Mouse (Mus musculus): Measurements from ENCODE around the gene Traf5. TPM values are rescaled to one million over a fixed set of nuclear protein-coding genes. Genes with fewer than 3 reads are reported as not detected.

Gene Traf5
- 31.0 and 32.2 TPM in 2 replicates for polyA plus RNA-seq (2012; rRNA removed)

DNA sequence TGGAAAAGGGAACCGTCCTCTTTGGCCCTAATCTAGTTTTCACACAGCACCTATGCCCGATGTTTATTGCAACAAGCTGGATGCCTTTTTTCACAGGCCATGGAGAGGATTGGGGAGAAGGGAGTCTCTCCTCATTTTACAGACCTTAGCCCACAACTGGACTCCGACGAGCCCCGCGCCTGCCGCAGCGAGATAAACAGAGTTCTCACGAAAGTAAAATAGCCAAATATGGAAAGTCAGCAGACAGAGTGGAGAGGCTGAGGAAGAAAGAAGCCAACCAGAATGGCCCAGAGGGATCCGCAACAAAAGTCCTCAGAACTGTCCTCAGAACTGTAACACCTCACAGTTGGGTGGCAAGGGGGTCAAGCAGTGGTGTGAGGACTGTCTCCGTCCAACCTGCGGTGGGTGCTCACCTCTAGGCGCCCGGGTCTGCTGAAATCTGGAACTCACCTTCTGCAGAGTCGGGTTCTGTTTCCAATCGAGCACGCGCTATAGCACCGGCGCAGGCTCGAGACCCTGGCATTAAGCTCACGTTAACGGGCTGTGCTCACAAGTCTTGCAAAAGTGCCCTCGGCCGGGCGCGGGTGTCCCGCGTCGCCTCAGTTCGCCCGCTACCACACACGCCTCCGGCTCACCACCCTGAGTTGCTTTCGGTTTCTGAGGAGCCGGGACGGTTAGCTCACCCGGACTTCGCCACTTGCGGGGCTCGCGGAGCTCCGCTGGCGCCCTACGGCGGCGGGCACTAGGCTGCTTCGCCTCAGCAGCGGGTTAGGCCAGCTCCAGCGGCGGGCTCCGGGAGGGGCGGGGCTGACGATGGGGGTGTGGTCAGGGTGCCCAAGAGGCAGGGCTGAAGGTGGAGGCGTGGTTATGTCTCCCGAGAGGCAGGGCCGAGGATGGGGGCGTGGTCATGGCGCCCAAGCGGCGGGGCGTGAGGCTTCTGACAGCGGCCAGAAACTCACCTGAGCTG is at the start of gene Traf5:
Gene Traf5, minus strand, starts transcription at position 754 of the 967 bp plus-strand sequence.
- peak; percentile 95 for TF ChIP-seq POLR2A (IDR thresholded peaks at IDR 0.05; ENCODE audit: low read depth, low read length)
- TF ChIP-seq CTCF (IDR thresholded peaks at IDR 0.05; ENCODE audit: extremely low read depth, insufficient read depth, insufficient read length, insufficient replicate concordance) = no peak
- DNase-seq (ENCODE audit: low read depth in 1 of 2, low spot score in 2 of 2) = peak; percentile 84 to 99
- no peaks in the 10 kb centered on the region for H3K27me3 ChIP-seq (ENCODE audit: control insufficient read depth, insufficient read depth, low read length)
- H3K36me3 ChIP-seq (ENCODE audit: control insufficient read depth, insufficient read depth, low read length) = peaks cover 3% of the 10 kb centered on the region; the same call in 1 of the 2 replicates
- H3K27ac ChIP-seq (ENCODE audit: insufficient read depth, low read length) = peak within 1 kb of the TSS; percentile 97
- 1% methylated on average over 63 of the region's 63 CpGs for WGBS
- H3K4me1 ChIP-seq (ENCODE audit: control insufficient read depth, insufficient read depth, insufficient read length) = peaks cover 30% of the 10 kb centered on the region; the same call in 1 of the 2 replicates
- peak within 1 kb of the TSS; percentile 90 for H3K4me3 ChIP-seq (ENCODE audit: extremely low read depth, insufficient read depth, insufficient read length)

DNA sequence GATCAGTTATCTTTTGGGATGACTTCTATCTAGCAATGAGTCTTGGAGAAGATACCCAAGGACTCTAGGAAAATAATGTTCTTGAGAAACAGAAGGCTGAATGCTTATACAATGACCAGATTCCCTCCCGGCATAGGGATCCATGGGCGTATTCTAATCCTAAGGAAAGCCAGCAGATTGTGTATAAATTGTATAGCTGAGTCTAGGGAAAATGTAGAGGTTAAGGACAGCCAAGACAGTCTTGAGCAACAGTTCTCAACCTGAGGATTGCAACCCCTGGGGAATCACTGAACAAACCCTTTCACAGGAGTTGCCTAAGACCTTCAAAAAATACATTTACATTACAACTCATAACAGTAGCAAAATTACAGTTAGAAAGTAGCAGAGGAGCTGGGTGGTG is 48.0 kb upstream of the Traf5 start:
- Histone ChIP-seq H3K27ac (ENCODE audit: insufficient read depth, low read length) (no peak overlapping the region), H3K36me3 (ENCODE audit: control insufficient read depth, insufficient read depth, low read length) (no peaks in the 10 kb centered on the region), H3K4me1 (ENCODE audit: control insufficient read depth, insufficient read depth, insufficient read length) (peaks cover 3% of the 10 kb centered on the region; the same call in 1 of the 2 replicates), H3K27me3 (ENCODE audit: control insufficient read depth, insufficient read depth, low read length) (no peaks in the 10 kb centered on the region), H3K4me3 (ENCODE audit: extremely low read depth, insufficient read depth, insufficient read length) (no peak overlapping the region)
- 95% methylated on average over 2 of the region's 2 CpGs for WGBS
- TF ChIP-seq POLR2A (IDR thresholded peaks at IDR 0.05; ENCODE audit: low read depth, low read length) (no peak), CTCF (IDR thresholded peaks at IDR 0.05; ENCODE audit: extremely low read depth, insufficient read depth, insufficient read length, insufficient replicate concordance) (no peak)
- no peak for DNase-seq (ENCODE audit: low read depth in 1 of 2, low spot score in 2 of 2)

- Histone ChIP-seq H3K4me1 (ENCODE audit: control insufficient read depth, insufficient read depth, insufficient read length) (peaks cover 3% of the 10 kb centered on the region; the same call in 1 of the 2 replicates), H3K4me3 (ENCODE audit: extremely low read depth, insufficient read depth, insufficient read length) (peak within 1 kb of the TSS; percentile 93), H3K36me3 (ENCODE audit: control insufficient read depth, insufficient read depth, low read length) (no peaks in the 10 kb centered on the region), H3K27ac (ENCODE audit: insufficient read depth, low read length) (peak within 1 kb of the TSS; percentile 69), H3K27me3 (ENCODE audit: control insufficient read depth, insufficient read depth, low read length) (no peaks in the 10 kb centered on the region)
- 1% methylated on average over 52 of the region's 88 CpGs for WGBS
- TF ChIP-seq POLR2A (IDR thresholded peaks at IDR 0.05; ENCODE audit: low read depth, low read length) (no peak; the same call in 1 of the 2 replicates), CTCF (IDR thresholded peaks at IDR 0.05; ENCODE audit: extremely low read depth, insufficient read depth, insufficient read length, insufficient replicate concordance) (0 out of 2 replicates have a peak, but pooled peaks have one; percentile 9)
- peak in 1 of 2 experiments; percentile 72 for DNase-seq (ENCODE audit: low read depth in 1 of 2, low spot score in 2 of 2)
These were observed 45.9 kb upstream of the Traf5 start, which contains the start of gene Rcor3 for GRCm38 (mm10) chr1:192137926-192138910. Gene Rcor3, minus strand, starts transcription at chr1:192138062.

GRCm38 (mm10) chr1:192137291-192137925 is 45.0 kb upstream of the Traf5 start:
- H3K27me3 ChIP-seq (ENCODE audit: control insufficient read depth, insufficient read depth, low read length) = no peaks in the 10 kb centered on the region
- under 1% methylated on average over 48 of the region's 61 CpGs for WGBS
- H3K27ac ChIP-seq (ENCODE audit: insufficient read depth, low read length) = peak overlapping the region; percentile 67
- no peak for TF ChIP-seq POLR2A (IDR thresholded peaks at IDR 0.05; ENCODE audit: low read depth, low read length)
- TF ChIP-seq CTCF (IDR thresholded peaks at IDR 0.05; ENCODE audit: extremely low read depth, insufficient read depth, insufficient read length, insufficient replicate concordance) = no peak
- no peaks in the 10 kb centered on the region for H3K36me3 ChIP-seq (ENCODE audit: control insufficient read depth, insufficient read depth, low read length)
- DNase-seq (ENCODE audit: low read depth in 1 of 2, low spot score in 2 of 2) = no peak
- H3K4me3 ChIP-seq (ENCODE audit: extremely low read depth, insufficient read depth, insufficient read length) = peak overlapping the region; percentile 93
- peaks cover 3% of the 10 kb centered on the region; the same call in 1 of the 2 replicates for H3K4me1 ChIP-seq (ENCODE audit: control insufficient read depth, insufficient read depth, insufficient read length)

- DNase-seq (ENCODE audit: low read depth in 1 of 2, low spot score in 2 of 2) = peak in 1 of 2 experiments; percentile 36
- Histone ChIP-seq H3K36me3 (ENCODE audit: control insufficient read depth, insufficient read depth, low read length) (no peaks in the 10 kb centered on the region), H3K4me3 (ENCODE audit: extremely low read depth, insufficient read depth, insufficient read length) (peak overlapping the region; percentile 93), H3K27me3 (ENCODE audit: control insufficient read depth, insufficient read depth, low read length) (no peaks in the 10 kb centered on the region), H3K4me1 (ENCODE audit: control insufficient read depth, insufficient read depth, insufficient read length) (peaks cover 3% of the 10 kb centered on the region; the same call in 1 of the 2 replicates), H3K27ac (ENCODE audit: insufficient read depth, low read length) (peak overlapping the region; percentile 14; the same call in 1 of the 2 replicates)
- WGBS = under 1% methylated on average over 53 of the region's 55 CpGs
- no peak for TF ChIP-seq CTCF (IDR thresholded peaks at IDR 0.05; ENCODE audit: extremely low read depth, insufficient read depth, insufficient read length, insufficient replicate concordance)
- no peak for TF ChIP-seq POLR2A (IDR thresholded peaks at IDR 0.05; ENCODE audit: low read depth, low read length)
These were observed 44.4 kb upstream of the Traf5 start for GRCm38 (mm10) chr1:192136561-192137290.

Measured in spleen, adult 2 months (tissue).